Mouse (Mus musculus): Measurements from ENCODE around the gene Slc22a26. TPM values are rescaled to one million over a fixed set of nuclear protein-coding genes. Genes with fewer than 3 reads are reported as not detected.
"Not testable (repeated sequence)": the region's sequence is repeated elsewhere in the genome, so short reads cannot be mapped to it uniquely, and the experiment has no call there.

The Slc22a26 gene
- not detected in 2 replicates for polyA plus RNA-seq (2012; rRNA removed)

DNA sequence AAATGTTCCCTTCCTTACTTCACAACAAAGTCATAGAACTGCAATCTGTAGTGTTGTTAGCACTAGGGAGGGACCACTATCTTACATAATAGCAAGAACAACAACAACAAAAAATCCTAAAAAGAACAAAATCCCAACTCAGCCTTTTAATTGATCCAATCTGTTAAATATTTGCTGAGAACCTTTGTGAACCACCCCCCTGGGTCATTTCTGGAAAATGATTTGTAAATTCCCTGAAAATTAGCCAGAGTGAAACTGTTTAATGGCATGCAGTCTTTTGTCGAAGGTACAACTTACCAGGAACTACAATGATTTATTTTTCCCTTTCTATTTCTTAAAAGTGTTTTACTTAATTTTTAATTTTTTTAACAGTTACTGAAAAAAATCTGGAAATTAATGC lies at the start of gene Slc22a26:
TSS of gene Slc22a26 (minus strand) at position 97 of the 400 bp plus-strand sequence.
- no peak for DNase-seq (ENCODE audit: extremely low spot score in 1 of 2, low spot score in 1 of 2)

- DNase-seq (ENCODE audit: extremely low spot score in 1 of 2, low spot score in 1 of 2): no peak
These were observed 27.4 kb upstream of the Slc22a26 start for GRCm38 (mm10) chr19:7829851-7830250.

DNA sequence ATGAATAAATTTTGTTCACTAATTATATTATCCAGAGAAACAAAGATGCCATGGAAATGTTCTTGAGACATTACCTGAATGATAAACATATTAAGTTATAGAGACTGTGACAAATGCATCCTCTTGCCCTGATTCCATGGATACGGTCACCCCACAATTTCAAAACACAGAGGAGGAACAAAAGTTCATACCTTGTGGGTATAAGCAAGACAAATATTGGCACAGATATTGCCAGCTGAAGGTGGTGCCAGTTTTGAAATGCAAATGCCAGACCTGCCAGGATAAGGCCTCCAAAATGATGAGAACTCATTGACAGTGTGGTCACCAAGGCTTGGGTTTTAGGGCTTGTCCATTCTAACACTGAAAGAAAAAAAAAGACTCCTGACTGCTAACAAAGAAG lies 11.9 kb downstream of the Slc22a26 start:
- DNase-seq (ENCODE audit: extremely low spot score in 1 of 2, low spot score in 1 of 2): no peak

GRCm38 (mm10) chr19:7775306-7775705 lies 27.2 kb downstream of the Slc22a26 start:
- no peak for DNase-seq (ENCODE audit: extremely low spot score in 1 of 2, low spot score in 1 of 2)

DNA sequence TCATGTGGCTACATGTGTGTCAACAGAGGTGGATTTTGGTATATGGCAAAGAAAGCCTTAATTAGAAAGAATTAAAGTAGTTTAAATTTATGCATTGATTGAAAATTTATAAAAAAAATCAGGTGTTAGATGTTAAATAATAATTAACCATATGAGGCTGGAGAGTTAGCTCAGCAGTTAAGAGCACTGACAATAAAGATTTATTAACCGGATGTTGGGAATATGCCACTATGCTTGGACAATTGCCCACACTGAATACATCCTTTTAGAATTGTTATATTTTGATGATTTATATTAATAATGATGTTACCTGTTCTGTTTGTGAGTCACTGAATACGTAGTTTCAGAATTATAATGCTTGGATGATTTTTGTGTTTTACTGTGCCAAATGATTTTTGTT lies 36.3 kb downstream of the Slc22a26 start:
- DNase-seq (ENCODE audit: extremely low spot score in 1 of 2, low spot score in 1 of 2): no peak

DNA sequence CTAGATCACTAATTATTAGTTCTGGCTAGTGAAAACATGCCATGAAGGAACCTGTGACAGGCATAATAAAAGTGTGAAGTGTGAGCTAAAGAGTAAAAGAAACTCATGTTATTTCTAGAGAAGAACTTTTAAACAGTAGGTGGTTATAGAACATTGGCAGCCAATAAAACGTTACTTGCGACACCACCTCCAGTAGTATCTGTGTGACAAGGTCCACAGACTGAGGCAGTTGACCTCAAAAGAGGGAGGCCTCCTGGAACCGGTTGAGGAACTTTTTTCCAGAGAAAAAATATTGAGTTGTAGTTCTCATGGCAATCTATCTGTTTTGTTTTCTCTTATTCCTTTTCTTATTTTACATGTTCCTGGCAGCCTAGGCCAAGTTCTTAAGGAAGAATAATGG lies 36.9 kb downstream of the Slc22a26 start:
- DNase-seq (ENCODE audit: extremely low spot score in 1 of 2, low spot score in 1 of 2): no peak

GRCm38 (mm10) chr19:7753371-7753770 lies 49.1 kb downstream of the Slc22a26 start:
- not testable (repeated sequence) for DNase-seq (ENCODE audit: extremely low spot score in 1 of 2, low spot score in 1 of 2)

Other genes with a start within 250 kb of the Slc22a26 start
- gene Pla2g16, start 245.2 kb downstream of the Slc22a26 start, polyA plus RNA-seq (2012; rRNA removed): 43.8 and 45.7 TPM in 2 replicates
- gene Lgals12, start 195.5 kb downstream of the Slc22a26 start, polyA plus RNA-seq (2012; rRNA removed): 0.59 and 0.64 TPM in 2 replicates
- gene Hrasls5, start 190.1 kb downstream of the Slc22a26 start, polyA plus RNA-seq (2012; rRNA removed): 0.08 and 0.11 TPM in 2 replicates
- gene Slc22a19, start 91.4 kb downstream of the Slc22a26 start, polyA plus RNA-seq (2012; rRNA removed): not detected in 2 replicates
- gene Slc22a27, start 163.4 kb upstream of the Slc22a26 start, polyA plus RNA-seq (2012; rRNA removed): not detected in 2 replicates

Measured in frontal cortex, adult 2 months (tissue).